Mouse (Mus musculus) thymus, adult 2 months (tissue): Measurements from ENCODE around the gene Ankrd53. TPM values are rescaled to one million over a fixed set of nuclear protein-coding genes. Genes with fewer than 3 reads are reported as not detected.

ENCODE experiments used
- DNase-seq: peaks from one replicate; pipeline ENCODE4 v3.0.0; 2021
- H3K27ac ChIP-seq: fragments of 200-500 bp; 2 replicates; pipeline ENCODE4 v1.5.1; 2012; ENCODE audit warnings: low read length, control low read depth; ENCODE audit not compliant: control insufficient read depth, insufficient read depth
- H3K27me3 ChIP-seq: fragments of 200-500 bp; 2 replicates; pipeline ENCODE4 v1.6.1; 2012; ENCODE audit warnings: mild to moderate bottlenecking, low read length, moderate library complexity, mixed read lengths; ENCODE audit not compliant: control insufficient read depth, insufficient read depth
- H3K36me3 ChIP-seq: fragments of 200-500 bp; 2 replicates; pipeline ENCODE4 v1.6.1; 2012; ENCODE audit warnings: mild to moderate bottlenecking, low read length, moderate library complexity; ENCODE audit not compliant: control insufficient read depth, insufficient read depth
- H3K4me1 ChIP-seq: fragments of 200-500 bp; replicated peaks from 2 replicates; pipeline ENCODE4 v1.6.1; 2012; ENCODE audit warnings: low read length; ENCODE audit not compliant: control insufficient read depth, insufficient read depth
- H3K4me3 ChIP-seq: fragments of 200-500 bp; 2 replicates; pipeline ENCODE4 v1.5.1; 2012; ENCODE audit warnings: mild to moderate bottlenecking, low read length, control low read depth, moderate library complexity; ENCODE audit not compliant: control insufficient read depth, insufficient read depth
- CTCF ChIP-seq: fragments of 200-500 bp; IDR thresholded peaks from 2 replicates; pipeline ENCODE4 v1.5.1; 2012; ENCODE audit warnings: mild to moderate bottlenecking, control low read depth, low read length, moderate library complexity, borderline replicate concordance; ENCODE audit not compliant: control insufficient read depth, poor library complexity, insufficient read depth; ENCODE audit errors: extremely low read depth
- POLR2A ChIP-seq: fragments of 200-500 bp; IDR thresholded peaks from 2 replicates; pipeline ENCODE4 v1.6.1; 2012; ENCODE audit warnings: mild to moderate bottlenecking, low read length, control low read depth, moderate library complexity; ENCODE audit not compliant: control insufficient read depth, poor library complexity, insufficient read depth; ENCODE audit errors: extremely low read depth
- WGBS: fragments of 180-500 bp; shearing (Covaris S2); methylation state at CpG from one replicate; pipeline ENCODE4 v1.1.7; 2018; 5-methylcytosine and 5-hydroxymethylcytosine counted together
- polyA plus RNA-seq: library from polyadenylated mRNA; depleted of rRNA; stranded (reverse); fragments of >200 nt; gene quantifications from 2 replicates; pipeline ENCODE4 v1.2.3, GENCODE M21; 2012

Gene Ankrd53
- polyA plus RNA-seq, 1 experiment = 0.05 TPM

DNA sequence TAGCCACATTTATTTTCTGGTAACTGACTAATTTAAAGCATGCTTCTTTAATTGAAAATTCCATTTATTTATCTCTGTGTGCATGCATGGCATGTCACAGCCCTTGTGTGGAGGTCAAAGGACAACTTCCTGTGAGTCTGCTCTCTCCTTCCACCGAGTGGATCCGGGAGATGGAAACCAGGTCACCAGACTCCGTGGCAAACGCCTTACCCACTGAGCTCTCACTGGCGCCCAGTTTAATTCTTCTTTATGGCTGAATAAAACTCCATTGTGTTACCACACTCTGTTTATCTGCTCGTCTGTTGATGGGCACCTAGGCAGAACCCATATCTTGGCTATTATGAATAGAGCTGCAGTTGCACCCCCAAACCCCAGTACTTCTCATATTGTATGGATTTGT lies 39.9 kb upstream of the Ankrd53 start:
- DNase-seq = no peak
- Histone ChIP-seq H3K27me3 (peaks cover 4% of the 10 kb centered on the region; the same call in 1 of the 2 replicates), H3K36me3 (no peaks in the 10 kb centered on the region), H3K27ac (no peak overlapping the region), H3K4me1 (no peaks in the 10 kb centered on the region), H3K4me3 (no peak overlapping the region)
- WGBS = 17% methylated on average over 6 of the region's 6 CpGs
- TF ChIP-seq POLR2A (no peak), CTCF (no peak)

DNA sequence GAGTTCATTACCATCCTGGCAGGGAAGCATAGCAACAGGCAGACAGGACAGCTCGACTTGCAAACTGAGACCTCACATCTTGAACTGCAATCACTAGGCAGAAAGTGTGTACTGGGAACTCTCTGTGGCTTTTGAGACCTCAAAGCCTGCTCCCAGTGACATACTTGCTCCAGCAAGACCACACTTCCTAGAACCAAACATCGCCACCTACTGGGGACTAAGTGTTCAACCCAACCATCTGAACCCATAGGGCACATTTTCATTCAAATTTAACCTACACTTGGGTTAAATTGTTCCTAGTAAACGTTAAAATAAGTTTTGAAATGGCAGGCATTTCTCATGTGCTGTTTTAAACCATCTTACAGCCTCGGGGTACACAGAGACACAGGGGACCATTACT lies 35.3 kb upstream of the Ankrd53 start:
- no peaks in the 10 kb centered on the region for H3K36me3 ChIP-seq
- H3K4me3 ChIP-seq = no peak overlapping the region
- no peaks in the 10 kb centered on the region for H3K4me1 ChIP-seq
- H3K27ac ChIP-seq = no peak overlapping the region
- TF ChIP-seq POLR2A (no peak), CTCF (no peak)
- DNase-seq = no peak
- no peaks in the 10 kb centered on the region; the same call in 1 of the 2 replicates for H3K27me3 ChIP-seq
- WGBS = 52% methylated on average over 4 of the region's 4 CpGs

DNA sequence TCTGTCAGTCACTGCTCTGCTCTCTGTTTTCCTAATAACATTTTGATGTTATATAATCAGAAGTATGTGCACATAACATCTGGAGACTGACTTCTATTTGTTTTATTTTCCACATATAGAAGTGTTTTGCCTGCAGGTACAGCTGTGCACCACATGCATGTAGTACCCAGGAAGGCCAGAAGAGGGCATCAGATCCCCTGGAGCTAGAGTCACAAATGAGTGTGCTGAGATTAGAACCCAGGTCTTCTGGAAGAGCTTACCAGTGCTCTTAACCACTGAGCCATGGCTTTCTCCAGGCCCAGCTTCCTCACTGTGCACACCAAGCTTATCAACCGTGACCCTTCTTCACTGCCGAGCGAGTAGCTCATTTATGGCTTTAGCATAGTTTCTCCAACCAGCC lies 34.0 kb upstream of the Ankrd53 start:
- peak; percentile 59 for DNase-seq
- H3K27ac ChIP-seq = no peak overlapping the region
- H3K36me3 ChIP-seq = no peaks in the 10 kb centered on the region
- TF ChIP-seq CTCF (no peak; the same call in 1 of the 2 replicates), POLR2A (no peak)
- H3K4me1 ChIP-seq = no peaks in the 10 kb centered on the region
- H3K4me3 ChIP-seq = no peak overlapping the region
- WGBS = 96% methylated on average over 3 of the region's 3 CpGs
- H3K27me3 ChIP-seq = no peaks in the 10 kb centered on the region; the same call in 1 of the 2 replicates

DNA sequence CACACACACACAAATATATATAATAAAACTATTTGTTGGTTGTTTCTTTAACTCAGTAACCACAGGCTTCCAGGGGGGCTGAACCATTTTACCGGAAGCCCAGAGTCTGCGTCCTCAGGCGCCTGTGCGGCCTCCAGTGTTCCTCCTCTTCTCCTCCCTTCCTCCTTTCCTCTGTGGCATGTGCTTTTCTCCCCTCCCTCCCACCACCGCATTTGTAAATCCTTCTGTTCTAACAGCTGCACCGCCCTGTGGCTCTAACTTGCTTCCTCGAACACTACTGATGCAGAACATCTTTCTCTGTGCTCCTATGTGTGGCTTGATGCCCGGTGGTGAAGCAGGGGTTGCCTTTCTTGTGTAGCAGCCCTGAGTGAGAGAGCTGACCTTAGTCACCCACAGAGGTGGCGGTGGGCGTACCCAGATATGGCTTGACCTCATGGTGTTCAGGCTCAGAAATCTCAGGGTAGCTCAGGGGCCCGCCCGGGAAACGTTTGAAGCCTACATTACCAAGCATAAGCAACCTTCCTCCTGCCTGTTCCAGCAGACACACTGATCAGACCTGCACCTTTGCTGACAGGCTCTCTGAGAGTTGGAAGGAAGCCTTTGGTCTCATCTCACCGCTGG lies 33.0 kb upstream of the Ankrd53 start:
- Histone ChIP-seq H3K27me3 (no peaks in the 10 kb centered on the region), H3K4me1 (no peaks in the 10 kb centered on the region), H3K27ac (no peak overlapping the region), H3K4me3 (no peak overlapping the region), H3K36me3 (no peaks in the 10 kb centered on the region)
- TF ChIP-seq CTCF (no peak), POLR2A (no peak)
- DNase-seq = no peak
- 32% methylated on average over 14 of the region's 14 CpGs for WGBS

DNA sequence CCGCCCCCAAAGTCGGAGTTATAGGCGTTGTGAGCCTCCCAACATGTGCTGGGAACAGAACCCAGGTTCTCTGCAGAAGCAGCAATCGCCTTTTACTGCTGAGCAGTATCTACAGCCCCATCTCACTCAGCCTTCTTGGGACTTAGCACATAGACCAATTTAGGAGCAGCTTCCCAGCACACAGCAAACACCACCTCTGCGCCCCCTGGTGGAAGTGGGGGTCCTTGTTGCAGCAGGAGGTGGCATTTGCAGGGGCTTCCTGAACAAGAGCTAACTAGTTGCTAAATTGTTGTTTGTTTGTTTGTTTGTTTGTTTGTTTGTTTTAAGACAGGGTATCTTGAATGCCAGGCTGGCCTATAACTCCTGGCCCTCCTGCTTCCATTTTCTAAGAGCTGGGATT lies 31.3 kb upstream of the Ankrd53 start:
- no peak overlapping the region for H3K4me3 ChIP-seq
- peak; percentile 78 for DNase-seq

DNA sequence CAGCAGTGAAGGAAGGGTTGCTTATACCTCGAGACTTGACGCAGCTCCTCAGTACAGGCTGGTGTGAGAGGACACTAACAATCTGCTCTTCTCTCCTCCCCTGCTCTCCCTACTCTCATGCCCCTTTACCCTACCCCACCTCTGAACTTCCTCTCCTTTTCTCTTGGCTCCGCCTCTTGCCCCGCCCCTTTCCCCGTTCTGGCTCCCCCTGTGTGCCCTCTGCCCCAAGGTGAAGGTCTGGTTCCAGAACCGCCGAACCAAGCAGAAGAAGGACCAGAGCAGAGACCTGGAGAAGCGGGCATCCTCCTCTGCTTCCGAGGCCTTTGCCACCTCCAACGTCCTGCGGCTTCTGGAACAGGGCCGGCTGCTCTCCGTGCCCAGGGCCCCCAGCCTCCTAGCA lies 25.1 kb upstream of the Ankrd53 start:
- Histone ChIP-seq H3K4me1 (no peaks in the 10 kb centered on the region), H3K27me3 (no peaks in the 10 kb centered on the region), H3K4me3 (no peak overlapping the region), H3K36me3 (no peaks in the 10 kb centered on the region), H3K27ac (no peak overlapping the region)
- TF ChIP-seq POLR2A (no peak), CTCF (no peak)
- 47% methylated on average over 13 of the region's 13 CpGs for WGBS
- DNase-seq = no peak

More for the DNA sequence above, 31.3 kb upstream of the Ankrd53 start:
- Histone ChIP-seq H3K27me3 (no peaks in the 10 kb centered on the region), H3K27ac (no peak overlapping the region), H3K4me1 (no peaks in the 10 kb centered on the region), H3K36me3 (no peaks in the 10 kb centered on the region)
- TF ChIP-seq POLR2A (no peak), CTCF (peak; percentile 84; the same call in 1 of the 2 replicates)
- WGBS = 35% methylated on average over 5 of the region's 5 CpGs

DNA sequence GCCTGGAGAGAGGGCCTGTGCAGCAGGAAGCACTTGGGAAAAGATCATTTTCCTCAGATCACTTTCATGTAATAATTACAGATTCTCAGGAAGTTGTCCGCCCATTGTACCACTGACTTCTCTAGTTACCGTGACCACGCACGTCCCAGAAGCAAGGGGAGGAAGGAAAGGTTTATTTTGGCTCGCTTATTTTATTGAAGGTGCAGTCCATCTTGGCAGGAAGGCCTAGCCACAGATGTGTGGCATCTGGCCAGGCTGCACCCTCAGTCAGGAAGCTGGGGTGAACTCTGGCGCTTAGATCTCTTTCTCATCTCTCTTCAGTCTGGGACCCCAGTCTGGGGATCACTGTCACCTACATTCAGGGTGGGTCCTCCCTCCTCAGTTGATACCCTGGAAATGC lies 23.8 kb upstream of the Ankrd53 start:
- no peaks in the 10 kb centered on the region for H3K27me3 ChIP-seq
- WGBS = 4% methylated on average over 6 of the region's 6 CpGs
- H3K27ac ChIP-seq = no peak overlapping the region
- DNase-seq = no peak
- H3K36me3 ChIP-seq = no peaks in the 10 kb centered on the region
- no peak overlapping the region for H3K4me3 ChIP-seq
- H3K4me1 ChIP-seq = no peaks in the 10 kb centered on the region
- TF ChIP-seq POLR2A = no peak
